Mouse (Mus musculus): ENCODE results near the gene Atp13a3. TPM values are rescaled to one million over a fixed set of nuclear protein-coding genes. Genes with fewer than 3 reads are reported as not detected.

Atp13a3 gene
- polyA plus RNA-seq, 1 experiment = 13.4 TPM

- no peak for TF ChIP-seq CTCF (IDR thresholded peaks at IDR 0.05; ENCODE audit: extremely low read depth, insufficient read depth, insufficient read length, insufficient replicate concordance)
- no peak for TF ChIP-seq POLR2A (IDR thresholded peaks at IDR 0.05; ENCODE audit: low read depth, low read length)
- no peaks in the 10 kb centered on the region for H3K4me1 ChIP-seq (ENCODE audit: control insufficient read depth, insufficient read depth, insufficient read length)
- DNase-seq (ENCODE audit: low read depth in 1 of 2, low spot score in 2 of 2) = no peak
- H3K27me3 ChIP-seq (ENCODE audit: control insufficient read depth, insufficient read depth, low read length) = no peaks in the 10 kb centered on the region
- no peak overlapping the region for H3K27ac ChIP-seq (ENCODE audit: insufficient read depth, low read length)
- no peaks in the 10 kb centered on the region for H3K36me3 ChIP-seq (ENCODE audit: control insufficient read depth, insufficient read depth, low read length)
- WGBS = 91% methylated on average over 6 of the region's 6 CpGs
- H3K4me3 ChIP-seq (ENCODE audit: extremely low read depth, insufficient read depth, insufficient read length) = no peak overlapping the region
These were observed 103.1 kb downstream of the Atp13a3 start for GRCm38 (mm10) chr16:30302686-30303085.

- TF ChIP-seq POLR2A (IDR thresholded peaks at IDR 0.05; ENCODE audit: low read depth, low read length) (no peak), CTCF (IDR thresholded peaks at IDR 0.05; ENCODE audit: extremely low read depth, insufficient read depth, insufficient read length, insufficient replicate concordance) (no peak)
- Histone ChIP-seq H3K27me3 (ENCODE audit: control insufficient read depth, insufficient read depth, low read length) (no peaks in the 10 kb centered on the region), H3K4me1 (ENCODE audit: control insufficient read depth, insufficient read depth, insufficient read length) (no peaks in the 10 kb centered on the region), H3K4me3 (ENCODE audit: extremely low read depth, insufficient read depth, insufficient read length) (no peak overlapping the region), H3K27ac (ENCODE audit: insufficient read depth, low read length) (no peak overlapping the region), H3K36me3 (ENCODE audit: control insufficient read depth, insufficient read depth, low read length) (no peaks in the 10 kb centered on the region)
- DNase-seq (ENCODE audit: low read depth in 1 of 2, low spot score in 2 of 2) = no peak
- WGBS = 54% methylated on average over 10 of the region's 10 CpGs
These were observed 106.0 kb downstream of the Atp13a3 start for GRCm38 (mm10) chr16:30299711-30300277.

GRCm38 (mm10) chr16:30297450-30297849 lies 108.3 kb downstream of the Atp13a3 start:
- TF ChIP-seq CTCF (IDR thresholded peaks at IDR 0.05; ENCODE audit: extremely low read depth, insufficient read depth, insufficient read length, insufficient replicate concordance) = no peak
- no peak for TF ChIP-seq POLR2A (IDR thresholded peaks at IDR 0.05; ENCODE audit: low read depth, low read length)
- Histone ChIP-seq H3K27me3 (ENCODE audit: control insufficient read depth, insufficient read depth, low read length) (no peaks in the 10 kb centered on the region), H3K27ac (ENCODE audit: insufficient read depth, low read length) (no peak overlapping the region), H3K36me3 (ENCODE audit: control insufficient read depth, insufficient read depth, low read length) (no peaks in the 10 kb centered on the region), H3K4me1 (ENCODE audit: control insufficient read depth, insufficient read depth, insufficient read length) (no peaks in the 10 kb centered on the region), H3K4me3 (ENCODE audit: extremely low read depth, insufficient read depth, insufficient read length) (no peak overlapping the region)
- 80% methylated on average over 7 of the region's 7 CpGs for WGBS
- no peak for DNase-seq (ENCODE audit: low read depth in 1 of 2, low spot score in 2 of 2)

- H3K4me3 ChIP-seq (ENCODE audit: extremely low read depth, insufficient read depth, insufficient read length) = no peak overlapping the region
- TF ChIP-seq CTCF (IDR thresholded peaks at IDR 0.05; ENCODE audit: extremely low read depth, insufficient read depth, insufficient read length, insufficient replicate concordance) (no peak), POLR2A (IDR thresholded peaks at IDR 0.05; ENCODE audit: low read depth, low read length) (no peak)
- no peaks in the 10 kb centered on the region for H3K4me1 ChIP-seq (ENCODE audit: control insufficient read depth, insufficient read depth, insufficient read length)
- H3K27ac ChIP-seq (ENCODE audit: insufficient read depth, low read length) = no peak overlapping the region
- DNase-seq (ENCODE audit: low read depth in 1 of 2, low spot score in 2 of 2) = no peak
- 91% methylated on average over 11 of the region's 11 CpGs for WGBS
- H3K36me3 ChIP-seq (ENCODE audit: control insufficient read depth, insufficient read depth, low read length) = no peaks in the 10 kb centered on the region
- H3K27me3 ChIP-seq (ENCODE audit: control insufficient read depth, insufficient read depth, low read length) = no peaks in the 10 kb centered on the region
These were observed 109.0 kb downstream of the Atp13a3 start for GRCm38 (mm10) chr16:30296601-30297275.

GRCm38 (mm10) chr16:30295106-30295505 lies 110.7 kb downstream of the Atp13a3 start:
- WGBS = 82% methylated on average over 7 of the region's 7 CpGs
- H3K4me1 ChIP-seq (ENCODE audit: control insufficient read depth, insufficient read depth, insufficient read length) = no peaks in the 10 kb centered on the region
- H3K4me3 ChIP-seq (ENCODE audit: extremely low read depth, insufficient read depth, insufficient read length) = no peak overlapping the region
- TF ChIP-seq POLR2A (IDR thresholded peaks at IDR 0.05; ENCODE audit: low read depth, low read length) = no peak
- no peak for TF ChIP-seq CTCF (IDR thresholded peaks at IDR 0.05; ENCODE audit: extremely low read depth, insufficient read depth, insufficient read length, insufficient replicate concordance)
- no peak for DNase-seq (ENCODE audit: low read depth in 1 of 2, low spot score in 2 of 2)
- H3K36me3 ChIP-seq (ENCODE audit: control insufficient read depth, insufficient read depth, low read length) = no peaks in the 10 kb centered on the region
- no peak overlapping the region for H3K27ac ChIP-seq (ENCODE audit: insufficient read depth, low read length)
- H3K27me3 ChIP-seq (ENCODE audit: control insufficient read depth, insufficient read depth, low read length) = no peaks in the 10 kb centered on the region

GRCm38 (mm10) chr16:30290436-30290835 lies 115.3 kb downstream of the Atp13a3 start:
- no peaks in the 10 kb centered on the region for H3K4me1 ChIP-seq (ENCODE audit: control insufficient read depth, insufficient read depth, insufficient read length)
- H3K27ac ChIP-seq (ENCODE audit: insufficient read depth, low read length) = no peak overlapping the region
- DNase-seq (ENCODE audit: low read depth in 1 of 2, low spot score in 2 of 2) = no peak
- WGBS = 85% methylated on average over 6 of the region's 6 CpGs
- H3K36me3 ChIP-seq (ENCODE audit: control insufficient read depth, insufficient read depth, low read length) = no peaks in the 10 kb centered on the region
- TF ChIP-seq POLR2A (IDR thresholded peaks at IDR 0.05; ENCODE audit: low read depth, low read length) = no peak
- no peak for TF ChIP-seq CTCF (IDR thresholded peaks at IDR 0.05; ENCODE audit: extremely low read depth, insufficient read depth, insufficient read length, insufficient replicate concordance)
- H3K27me3 ChIP-seq (ENCODE audit: control insufficient read depth, insufficient read depth, low read length) = no peaks in the 10 kb centered on the region
- no peak overlapping the region for H3K4me3 ChIP-seq (ENCODE audit: extremely low read depth, insufficient read depth, insufficient read length)

- H3K4me3 ChIP-seq (ENCODE audit: extremely low read depth, insufficient read depth, insufficient read length) = no peak overlapping the region
- TF ChIP-seq CTCF (IDR thresholded peaks at IDR 0.05; ENCODE audit: extremely low read depth, insufficient read depth, insufficient read length, insufficient replicate concordance) (no peak), POLR2A (IDR thresholded peaks at IDR 0.05; ENCODE audit: low read depth, low read length) (no peak)
- no peaks in the 10 kb centered on the region for H3K4me1 ChIP-seq (ENCODE audit: control insufficient read depth, insufficient read depth, insufficient read length)
- DNase-seq (ENCODE audit: low read depth in 1 of 2, low spot score in 2 of 2) = no peak
- no peak overlapping the region for H3K27ac ChIP-seq (ENCODE audit: insufficient read depth, low read length)
- no peaks in the 10 kb centered on the region for H3K36me3 ChIP-seq (ENCODE audit: control insufficient read depth, insufficient read depth, low read length)
- WGBS = 91% methylated on average over 4 of the region's 4 CpGs
- H3K27me3 ChIP-seq (ENCODE audit: control insufficient read depth, insufficient read depth, low read length) = peaks cover 3% of the 10 kb centered on the region; the same call in 1 of the 2 replicates
These were observed 120.1 kb downstream of the Atp13a3 start for GRCm38 (mm10) chr16:30285701-30286100.

Data from spleen, adult 2 months (tissue).